Mouse (Mus musculus): Measurements from ENCODE around the gene Tob2.

DNA sequence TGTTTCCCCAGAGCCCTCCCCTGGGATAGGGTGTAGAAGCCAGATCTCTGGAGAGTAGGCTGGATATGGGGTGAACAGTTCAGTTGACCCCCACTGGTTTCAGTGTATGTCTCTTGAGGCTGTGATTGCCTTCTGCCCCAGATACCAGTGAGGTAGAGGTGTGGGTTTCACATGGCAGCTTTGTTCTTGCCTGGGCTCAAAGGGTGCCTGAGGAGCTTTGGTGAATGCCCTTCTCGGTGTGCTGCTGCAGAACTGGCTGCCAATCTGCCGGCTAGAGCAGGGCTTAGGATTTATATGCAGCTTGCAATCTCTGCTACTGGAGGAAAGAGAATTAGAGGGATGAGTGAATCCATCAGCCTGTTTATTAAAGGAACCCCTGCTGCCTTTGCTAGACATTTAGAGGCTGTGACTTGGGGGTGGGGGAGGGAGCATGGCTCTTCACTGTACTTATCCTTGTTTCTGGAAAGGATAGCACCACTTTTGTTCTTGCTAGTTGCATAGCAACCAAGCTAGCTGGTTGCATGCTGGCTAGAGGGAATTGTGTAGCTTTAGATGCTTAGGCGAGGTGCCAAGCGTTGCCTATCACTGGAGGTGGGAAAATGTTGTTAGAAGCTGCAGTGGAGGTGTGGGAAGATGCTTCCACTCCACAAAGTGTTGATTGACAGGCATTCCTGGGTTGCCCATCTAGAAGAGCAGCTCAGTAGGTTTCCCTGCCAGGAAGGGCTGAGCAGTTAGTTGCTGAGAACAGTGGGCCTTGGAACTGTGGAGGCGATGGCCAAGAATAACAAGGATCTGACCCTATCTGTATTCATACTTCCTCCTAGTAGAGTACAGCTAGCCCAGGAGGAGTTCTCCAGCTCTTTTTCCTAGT, 21.2 kb upstream of the Tob2 start:
- no peak for TF ChIP-seq CTCF (IDR thresholded peaks at IDR 0.05; ENCODE audit: extremely low read depth, insufficient read depth, low read length)
- TF ChIP-seq POLR2A (IDR thresholded peaks at IDR 0.05; ENCODE audit: extremely low read depth, insufficient read depth, low read length), result no peak
